Mouse (Mus musculus) liver, postnatal 0 days (tissue): ENCODE measurements around the gene Kcnc3. TPM values are rescaled to one million over a fixed set of nuclear protein-coding genes. Genes with fewer than 3 reads are reported as not detected.

Source experiments
- ATAC-seq: fragments of 200-750 bp; cut with Nextera tagmentation; 2 replicates; pipeline ENCODE4 v1.8.0; 2017; ENCODE audit warnings: mild to moderate bottlenecking, moderate library complexity
- DNase-seq: peaks from one replicate; pipeline ENCODE4 v3.0.0-alpha.2; 2016
- H3K27ac ChIP-seq: fragments of 300-500 bp; sonication (generic); 2 replicates; pipeline ENCODE4 v1.5.1; 2014; ENCODE audit warnings: antibody characterized with exemption, moderate library complexity, mild to moderate bottlenecking, low read depth
- H3K27me3 ChIP-seq: fragments of 300-500 bp; sonication (generic); 2 replicates; pipeline ENCODE4 v1.6.1; 2014; ENCODE audit warnings: low read length, control low read depth, mixed read lengths; ENCODE audit not compliant: insufficient read depth
- H3K36me3 ChIP-seq: fragments of 300-500 bp; sonication (generic); replicated peaks from 2 replicates; pipeline ENCODE4 v1.6.1; 2014; ENCODE audit warnings: mild to moderate bottlenecking, control low read depth, low read length, moderate library complexity, mixed read lengths; ENCODE audit not compliant: insufficient read depth
- H3K4me1 ChIP-seq: fragments of 300-500 bp; sonication (generic); 2 replicates; pipeline ENCODE4 v1.6.1; 2014; ENCODE audit warnings: antibody characterized with exemption, mild to moderate bottlenecking, control low read depth; ENCODE audit not compliant: insufficient read depth
- H3K4me2 ChIP-seq: fragments of 300-500 bp; sonication (generic); 2 replicates; pipeline ENCODE4 v1.6.1; 2014; ENCODE audit warnings: low read depth, mild to moderate bottlenecking, low read length, moderate library complexity, mixed read lengths
- H3K4me3 ChIP-seq: fragments of 300-500 bp; sonication (generic); 2 replicates; pipeline ENCODE4 v1.5.1; 2014; ENCODE audit warnings: low read depth, low read length
- H3K9ac ChIP-seq: fragments of 300-500 bp; sonication (generic); replicated peaks from 2 replicates; pipeline ENCODE4 v1.6.1; 2014; ENCODE audit warnings: mild to moderate bottlenecking, moderate library complexity
- H3K9me3 ChIP-seq: fragments of 300-500 bp; sonication (generic); 2 replicates; pipeline ENCODE4 v1.6.1; 2016; ENCODE audit warnings: mild to moderate bottlenecking, control low read depth, low read length, mixed read lengths
- CTCF ChIP-seq: sonication (generic); IDR thresholded peaks from 2 replicates; pipeline ENCODE4 v1.5.1; 2016; ENCODE audit warnings: antibody characterized with exemption, low read depth
- EP300 ChIP-seq: IDR thresholded peaks from 2 replicates; pipeline ENCODE4 v1.6.1; 2016; ENCODE audit warnings: antibody characterized with exemption, low read depth, mild to moderate bottlenecking
- WGBS: fragments of 180-500 bp; shearing (Covaris S2); extraction: QIAGEN DNeasy Blood & Tissue Kit; methylation state at CpG from one replicate; pipeline ENCODE4 v1.1.7; 2014; ENCODE audit not compliant: insufficient replicate concordance; 5-methylcytosine and 5-hydroxymethylcytosine counted together
- polyA plus RNA-seq: library from polyadenylated mRNA; unstranded; fragments of >200 nt; fragmentation: Nextera tagmentation; extraction: Ambion mirVana; gene quantifications from 2 replicates; pipeline ENCODE4 v1.2.1, GENCODE M21; 2015

Kcnc3 gene
- polyA plus RNA-seq, 1 experiment from 2014 or later = 0.20 TPM

GRCm38 (mm10) chr7:44548497-44549087 is 41.9 kb upstream of the Kcnc3 start, which contains the start of gene Pold1:
Gene Pold1 (minus strand): TSS chr7:44548849.
- WGBS = under 1% methylated on average over 40 of the region's 43 CpGs
- peaks cover 32% of the 10 kb centered on the region for H3K36me3 ChIP-seq

GRCm38 (mm10) chr7:44549621-44550408 is 40.6 kb upstream of the Kcnc3 start:
- Histone ChIP-seq H3K4me2 (no peak overlapping the region), H3K9ac (no peak overlapping the region), H3K4me3 (no peak overlapping the region), H3K36me3 (peaks cover 32% of the 10 kb centered on the region), H3K4me1 (peaks cover 23% of the 10 kb centered on the region), H3K9me3 (no peaks in the 10 kb centered on the region), H3K27me3 (no peaks in the 10 kb centered on the region), H3K27ac (no peak overlapping the region)
- TF ChIP-seq CTCF = no peak
- WGBS = 92% methylated on average over 23 of the region's 23 CpGs
- ATAC-seq (no peak), DNase-seq (no peak)

More at GRCm38 (mm10) chr7:44548497-44549087, 41.9 kb upstream of the Kcnc3 start, which contains the start of gene Pold1:
- TF ChIP-seq EP300 (peak; percentile 27), CTCF (peak; percentile 99)
- Histone ChIP-seq H3K4me2 (peak within 1 kb of the TSS; percentile 97), H3K9me3 (no peaks in the 10 kb centered on the region), H3K4me3 (peak within 1 kb of the TSS; percentile 62), H3K27ac (peak within 1 kb of the TSS; percentile 77), H3K27me3 (no peaks in the 10 kb centered on the region), H3K9ac (peak within 1 kb of the TSS; percentile 65), H3K4me1 (peaks cover 16% of the 10 kb centered on the region)
- peak; percentile 100 for DNase-seq
- peak; percentile 93 for ATAC-seq

- Histone ChIP-seq H3K9ac (no peak overlapping the region), H3K4me3 (no peak overlapping the region), H3K27me3 (no peaks in the 10 kb centered on the region), H3K36me3 (peaks cover 32% of the 10 kb centered on the region), H3K27ac (no peak overlapping the region), H3K4me2 (no peak overlapping the region), H3K4me1 (peaks cover 23% of the 10 kb centered on the region), H3K9me3 (no peaks in the 10 kb centered on the region)
- ATAC-seq (no peak), DNase-seq (no peak)
- no peak for TF ChIP-seq EP300
- WGBS = 92% methylated on average over 12 of the region's 12 CpGs
Observed at GRCm38 (mm10) chr7:44550409-44550678, 40.1 kb upstream of the Kcnc3 start.

DNA sequence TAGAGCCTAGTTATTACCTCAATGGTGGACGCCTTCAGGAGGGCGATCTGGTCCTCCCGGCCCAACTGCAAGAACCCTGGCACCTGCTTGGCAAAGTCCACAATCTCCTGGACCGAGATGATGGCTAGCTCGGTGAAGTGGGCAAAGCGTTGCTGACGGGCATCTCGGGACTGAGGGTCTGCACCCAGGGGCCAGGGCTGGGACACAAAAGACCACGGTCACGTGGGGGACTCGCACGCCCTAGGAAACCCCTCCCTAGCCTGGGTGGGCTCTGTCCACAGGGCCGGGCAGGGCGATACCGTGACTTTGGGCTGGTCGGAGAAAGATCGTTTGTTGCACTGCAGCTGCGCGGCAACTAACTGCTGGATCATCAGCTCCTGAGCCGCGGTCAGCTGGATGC is 39.2 kb upstream of the Kcnc3 start:
- no peak for ATAC-seq
- H3K36me3 ChIP-seq = peaks cover 32% of the 10 kb centered on the region

GRCm38 (mm10) chr7:44551731-44552130 is 38.7 kb upstream of the Kcnc3 start:
- Histone ChIP-seq H3K9ac (no peak overlapping the region), H3K9me3 (no peaks in the 10 kb centered on the region), H3K27me3 (no peaks in the 10 kb centered on the region), H3K4me2 (no peak overlapping the region), H3K4me3 (no peak overlapping the region), H3K27ac (no peak overlapping the region), H3K4me1 (peaks cover 29% of the 10 kb centered on the region), H3K36me3 (peaks cover 32% of the 10 kb centered on the region)
- TF ChIP-seq CTCF (no peak), EP300 (no peak)
- 92% methylated on average over 20 of the region's 22 CpGs for WGBS
- no peak for ATAC-seq
- DNase-seq = no peak

More for the DNA sequence above, 39.2 kb upstream of the Kcnc3 start:
- TF ChIP-seq EP300 (no peak), CTCF (no peak)
- no peak for DNase-seq
- Histone ChIP-seq H3K4me3 (no peak overlapping the region), H3K4me1 (peaks cover 25% of the 10 kb centered on the region), H3K9me3 (no peaks in the 10 kb centered on the region), H3K27me3 (no peaks in the 10 kb centered on the region), H3K4me2 (no peak overlapping the region), H3K9ac (no peak overlapping the region), H3K27ac (no peak overlapping the region)
- 94% methylated on average over 21 of the region's 21 CpGs for WGBS

DNA sequence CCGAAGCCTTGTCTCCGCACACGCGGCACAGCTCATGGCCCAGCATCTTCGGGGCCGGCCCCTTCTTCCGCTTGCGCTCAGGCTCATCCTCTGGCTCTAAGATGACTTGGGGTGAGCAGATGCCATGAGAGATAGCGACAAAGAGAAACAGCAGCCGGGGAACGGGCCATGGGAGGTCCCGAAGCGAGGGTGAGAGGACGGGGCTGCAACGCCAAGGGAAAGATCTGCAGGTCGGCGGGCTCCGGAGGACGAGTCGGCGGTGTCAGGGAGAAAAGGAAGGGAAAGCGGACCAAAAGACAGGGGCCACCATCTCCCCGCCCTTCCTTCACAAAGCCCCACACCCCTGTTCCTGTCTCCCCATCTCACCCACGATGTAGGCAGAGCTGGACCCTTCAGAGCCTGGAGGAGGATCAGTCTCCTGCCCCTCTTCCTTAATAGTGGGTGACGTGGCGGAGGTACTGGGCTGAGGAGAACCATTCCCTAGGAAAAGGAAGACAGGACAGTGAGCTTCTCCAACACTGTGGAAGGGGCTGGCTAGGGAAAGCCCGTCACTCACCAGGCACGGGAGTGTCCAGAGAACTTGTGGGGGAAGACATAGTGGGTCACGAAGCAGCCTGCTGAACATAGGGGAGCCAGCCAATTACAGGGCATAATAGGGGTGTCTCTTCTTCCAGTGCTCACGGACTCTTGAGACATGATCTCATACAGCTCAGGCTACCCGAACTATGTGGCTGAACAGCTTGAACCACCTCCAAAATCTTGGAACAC is 38.1 kb upstream of the Kcnc3 start:
- Histone ChIP-seq H3K36me3 (peaks cover 32% of the 10 kb centered on the region), H3K4me2 (peak overlapping the region; percentile 78), H3K27me3 (no peaks in the 10 kb centered on the region), H3K4me1 (peaks cover 26% of the 10 kb centered on the region), H3K27ac (no peak overlapping the region), H3K4me3 (peak overlapping the region; percentile 99), H3K9me3 (no peaks in the 10 kb centered on the region), H3K9ac (no peak overlapping the region)
- 86% methylated on average over 31 of the region's 31 CpGs for WGBS
- TF ChIP-seq EP300 (no peak), CTCF (no peak)
- DNase-seq = no peak
- no peak for ATAC-seq
